Mouse (Mus musculus) thymus, adult 2 months (tissue): ENCODE measurements around the gene Cep135. TPM values are rescaled to one million over a fixed set of nuclear protein-coding genes. Genes with fewer than 3 reads are reported as not detected.
A peak's percentile ranks its signal among the peaks of the same experiment; 100 is the strongest.

Source experiments
- DNase-seq: peaks from one replicate; pipeline ENCODE4 v3.0.0; 2021
- H3K27ac ChIP-seq: fragments of 200-500 bp; 2 replicates; pipeline ENCODE4 v1.5.1; 2012; ENCODE audit warnings: low read length, control low read depth; ENCODE audit not compliant: control insufficient read depth, insufficient read depth
- H3K27me3 ChIP-seq: fragments of 200-500 bp; 2 replicates; pipeline ENCODE4 v1.6.1; 2012; ENCODE audit warnings: mild to moderate bottlenecking, low read length, moderate library complexity, mixed read lengths; ENCODE audit not compliant: control insufficient read depth, insufficient read depth
- H3K36me3 ChIP-seq: fragments of 200-500 bp; 2 replicates; pipeline ENCODE4 v1.6.1; 2012; ENCODE audit warnings: mild to moderate bottlenecking, low read length, moderate library complexity; ENCODE audit not compliant: control insufficient read depth, insufficient read depth
- H3K4me1 ChIP-seq: fragments of 200-500 bp; replicated peaks from 2 replicates; pipeline ENCODE4 v1.6.1; 2012; ENCODE audit warnings: low read length; ENCODE audit not compliant: control insufficient read depth, insufficient read depth
- H3K4me3 ChIP-seq: fragments of 200-500 bp; 2 replicates; pipeline ENCODE4 v1.5.1; 2012; ENCODE audit warnings: mild to moderate bottlenecking, low read length, control low read depth, moderate library complexity; ENCODE audit not compliant: control insufficient read depth, insufficient read depth
- CTCF ChIP-seq: fragments of 200-500 bp; IDR thresholded peaks from 2 replicates; pipeline ENCODE4 v1.5.1; 2012; ENCODE audit warnings: mild to moderate bottlenecking, control low read depth, low read length, moderate library complexity, borderline replicate concordance; ENCODE audit not compliant: control insufficient read depth, poor library complexity, insufficient read depth; ENCODE audit errors: extremely low read depth
- POLR2A ChIP-seq: fragments of 200-500 bp; IDR thresholded peaks from 2 replicates; pipeline ENCODE4 v1.6.1; 2012; ENCODE audit warnings: mild to moderate bottlenecking, low read length, control low read depth, moderate library complexity; ENCODE audit not compliant: control insufficient read depth, poor library complexity, insufficient read depth; ENCODE audit errors: extremely low read depth
- WGBS: fragments of 180-500 bp; shearing (Covaris S2); methylation state at CpG from one replicate; pipeline ENCODE4 v1.1.7; 2018; 5-methylcytosine and 5-hydroxymethylcytosine counted together
- polyA plus RNA-seq: library from polyadenylated mRNA; depleted of rRNA; stranded (reverse); fragments of >200 nt; gene quantifications from 2 replicates; pipeline ENCODE4 v1.2.3, GENCODE M21; 2012; rRNA removed

Gene Cep135
- polyA plus RNA-seq, result 2.7 and 3.6 TPM in 2 replicates

- Histone ChIP-seq H3K4me1 (peaks cover 2% of the 10 kb centered on the region; the same call in 1 of the 2 replicates), H3K27me3 (no peaks in the 10 kb centered on the region), H3K27ac (no peak within 1 kb of the TSS), H3K4me3 (peak within 1 kb of the TSS; percentile 82), H3K36me3 (peaks cover 14% of the 10 kb centered on the region; the same call in 1 of the 2 replicates)
- TF ChIP-seq CTCF (peak; percentile 98), POLR2A (no peak)
- under 1% methylated on average over 91 of the region's 92 CpGs for WGBS
- peak; percentile 82 for DNase-seq
Measured at GRCm38 (mm10) chr5:76588551-76589283, at the start of gene Cep135. Cep135 (plus strand) TSS chr5:76588698.

- TF ChIP-seq CTCF (no peak), POLR2A (no peak)
- Histone ChIP-seq H3K27me3 (no peaks in the 10 kb centered on the region), H3K36me3 (peaks cover 49% of the 10 kb centered on the region), H3K27ac (no peak overlapping the region), H3K4me3 (no peak overlapping the region), H3K4me1 (no peaks in the 10 kb centered on the region)
- no peak for DNase-seq
- WGBS, result 89% methylated on average over 8 of the region's 8 CpGs
Measured at GRCm38 (mm10) chr5:76540181-76540580, 48.3 kb upstream of the Cep135 start.

GRCm38 (mm10) chr5:76540842-76541241 lies 47.7 kb upstream of the Cep135 start:
- Histone ChIP-seq H3K4me1 (no peaks in the 10 kb centered on the region), H3K36me3 (peaks cover 49% of the 10 kb centered on the region), H3K4me3 (no peak overlapping the region), H3K27ac (no peak overlapping the region), H3K27me3 (no peaks in the 10 kb centered on the region)
- no peak for TF ChIP-seq CTCF
- TF ChIP-seq POLR2A, result no peak
- DNase-seq, result no peak

- no peak for DNase-seq
- no peak overlapping the region for H3K27ac ChIP-seq
- no peak for TF ChIP-seq CTCF
- no peak for TF ChIP-seq POLR2A
Measured at GRCm38 (mm10) chr5:76543200-76543599, 45.3 kb upstream of the Cep135 start.

GRCm38 (mm10) chr5:76550426-76550825 lies 38.1 kb upstream of the Cep135 start:
- Histone ChIP-seq H3K27ac (no peak overlapping the region), H3K36me3 (peaks cover 29% of the 10 kb centered on the region), H3K27me3 (no peaks in the 10 kb centered on the region), H3K4me3 (no peak overlapping the region), H3K4me1 (no peaks in the 10 kb centered on the region)
- 91% methylated on average over 8 of the region's 8 CpGs for WGBS
- DNase-seq, result no peak
- TF ChIP-seq CTCF (no peak), POLR2A (no peak)

More at GRCm38 (mm10) chr5:76543200-76543599, 45.3 kb upstream of the Cep135 start:
- peaks cover 45% of the 10 kb centered on the region for H3K36me3 ChIP-seq
- WGBS, result 87% methylated on average over 8 of the region's 8 CpGs
- no peaks in the 10 kb centered on the region for H3K27me3 ChIP-seq
- no peak overlapping the region for H3K4me3 ChIP-seq
- no peaks in the 10 kb centered on the region for H3K4me1 ChIP-seq

GRCm38 (mm10) chr5:76565321-76565720 lies 23.2 kb upstream of the Cep135 start:
- peaks cover 35% of the 10 kb centered on the region for H3K36me3 ChIP-seq
- no peaks in the 10 kb centered on the region for H3K27me3 ChIP-seq
- H3K4me1 ChIP-seq, result no peaks in the 10 kb centered on the region
- DNase-seq, result peak; percentile 80
- TF ChIP-seq CTCF (peak; percentile 92; the same call in 1 of the 2 replicates), POLR2A (no peak)
- H3K4me3 ChIP-seq, result no peak overlapping the region
- 37% methylated on average over 3 of the region's 3 CpGs for WGBS
- H3K27ac ChIP-seq, result no peak overlapping the region

- no peaks in the 10 kb centered on the region for H3K27me3 ChIP-seq
- 87% methylated on average over 7 of the region's 7 CpGs for WGBS
- no peak for TF ChIP-seq CTCF
- TF ChIP-seq POLR2A, result no peak
- no peak overlapping the region for H3K4me3 ChIP-seq
- H3K36me3 ChIP-seq, result peaks cover 6% of the 10 kb centered on the region; the same call in 1 of the 2 replicates
- no peak overlapping the region for H3K27ac ChIP-seq
- no peak for DNase-seq
- no peaks in the 10 kb centered on the region for H3K4me1 ChIP-seq
Measured at GRCm38 (mm10) chr5:76574251-76574650, 14.2 kb upstream of the Cep135 start.
